Mouse (Mus musculus) heart, postnatal 25 days (tissue): ENCODE results near the gene Klc1. TPM values are rescaled to one million over a fixed set of nuclear protein-coding genes. Genes with fewer than 3 reads are reported as not detected.

ENCODE experiments used
- DNase-seq: peaks from one replicate; pipeline ENCODE4 v3.0.0; 2022; ENCODE audit warnings: low spot score
- intact Hi-C: fragments of 180-260 bp; cut with DNase I; formaldehyde crosslinking; loops from one replicate; pipeline ENCODE4 v1.15.1; 2025
- total RNA-seq, 2 experiments: library from RNA; stranded (reverse); gene quantifications; 2 replicates each; pipeline ENCODE4 v1.2.3; 2021

Klc1 gene
- total RNA-seq, 2 experiments from 2014 or later, result 94.5 to 95.3 TPM

DNA sequence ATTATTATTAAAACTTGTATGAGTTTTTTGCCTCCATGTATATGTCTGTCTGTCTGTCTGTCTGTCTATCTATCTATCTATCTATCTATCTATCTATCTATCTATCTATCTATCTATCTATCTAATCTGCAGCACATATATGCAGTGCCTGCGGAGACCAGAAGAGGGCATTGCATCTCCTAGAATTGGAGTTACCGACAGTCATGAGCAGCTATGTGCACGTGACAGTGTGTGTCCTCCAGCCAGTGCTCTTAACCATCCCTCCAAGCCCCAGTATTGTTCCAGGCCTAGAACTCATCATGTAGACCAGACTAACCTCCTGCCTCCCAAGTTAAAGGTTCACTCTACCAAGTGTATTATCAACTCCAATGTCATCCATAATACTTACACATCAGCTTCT, 19.9 kb upstream of the Klc1 start:
- intact Hi-C loops, result loop anchor here (5.0 kb wide), 1 partner anchor 209 kb away; no protein-coding TSS in a partner anchor
- no peak for DNase-seq

DNA sequence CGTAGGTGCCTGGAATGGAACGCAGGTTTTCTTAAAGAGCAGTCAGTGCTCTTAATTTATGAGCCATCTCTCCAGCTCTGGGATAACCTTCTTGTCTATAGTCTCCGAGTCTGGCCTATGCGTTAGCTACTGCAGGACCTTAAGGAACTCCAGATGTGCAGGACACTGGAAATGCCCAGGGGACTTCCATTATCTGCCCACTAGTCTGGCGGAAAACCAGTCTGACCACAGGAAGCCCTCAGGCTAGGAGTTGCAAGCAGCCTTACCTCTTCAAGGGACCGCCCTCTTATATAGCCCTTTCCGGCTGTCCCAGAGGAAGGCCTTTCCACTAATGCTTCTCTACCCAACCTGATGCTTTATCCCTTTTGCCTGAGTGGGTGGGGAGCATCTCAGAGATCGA, 17.3 kb upstream of the Klc1 start:
- no peak for DNase-seq
- intact Hi-C loops, result no loop called here

DNA sequence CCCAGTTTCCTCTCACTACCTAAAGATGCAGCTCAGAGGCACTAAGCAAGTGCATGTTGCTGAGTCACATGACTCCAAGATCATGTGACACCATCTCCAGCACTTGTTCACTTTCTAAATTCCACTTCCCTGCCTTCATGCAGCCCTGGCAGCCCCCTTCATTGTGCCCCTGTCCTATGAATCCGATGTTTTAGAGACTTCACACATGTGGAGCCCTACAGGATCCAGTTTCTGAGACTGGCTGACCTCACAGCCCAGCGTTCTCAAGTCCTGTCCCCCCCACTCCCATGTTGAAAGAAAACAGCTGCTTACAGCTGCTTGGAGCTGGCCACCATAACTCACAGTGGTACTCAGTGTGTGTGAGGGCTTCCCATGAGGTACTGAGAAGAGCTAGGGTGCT, 15.2 kb upstream of the Klc1 start:
- peak; percentile 60 for DNase-seq
- intact Hi-C loops, result no loop called here

DNA sequence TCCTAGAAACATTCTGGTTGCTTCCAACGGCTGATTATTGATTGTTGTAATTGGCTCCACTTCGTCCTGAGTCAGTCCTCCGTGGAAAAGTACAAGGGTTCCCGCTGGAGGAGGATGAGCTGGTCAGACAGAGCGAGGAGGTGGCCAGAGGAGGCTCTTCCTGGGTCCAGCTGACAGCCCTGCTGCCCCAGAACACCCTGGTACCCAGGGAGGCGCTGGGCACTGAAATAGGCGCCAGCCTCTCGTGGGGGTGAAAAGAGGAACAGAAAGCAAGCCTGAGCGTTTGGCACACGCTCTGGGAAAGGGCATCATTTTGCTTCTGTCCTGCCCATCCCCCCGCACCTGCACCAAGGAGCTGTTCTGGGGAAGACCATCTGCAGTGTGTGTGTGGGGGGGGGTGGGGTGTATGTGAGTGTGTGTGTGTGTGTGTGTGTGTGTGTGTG, 14.6 kb upstream of the Klc1 start:
- intact Hi-C loops, result no loop called here
- no peak for DNase-seq

DNA sequence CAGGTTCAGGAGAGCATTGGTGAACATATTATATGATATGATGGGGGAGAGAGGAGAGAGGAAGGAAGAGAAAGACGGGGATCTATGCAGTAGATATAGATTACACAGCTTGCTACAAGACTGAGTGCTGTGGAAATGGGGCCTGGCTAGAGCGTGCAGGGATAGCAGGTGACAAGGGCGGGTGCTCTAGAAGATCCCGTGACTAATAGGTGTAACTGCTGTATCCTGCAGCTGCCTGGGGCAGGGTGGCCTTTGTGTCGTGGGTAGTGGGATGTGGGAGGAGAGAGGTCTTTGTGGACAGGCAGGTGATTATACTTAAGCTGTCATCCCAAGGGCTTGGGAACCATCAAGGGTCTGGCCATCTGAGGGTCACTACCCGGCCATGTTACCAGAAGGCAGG, 13.4 kb upstream of the Klc1 start:
- intact Hi-C loops, result no loop called here
- DNase-seq, result no peak

DNA sequence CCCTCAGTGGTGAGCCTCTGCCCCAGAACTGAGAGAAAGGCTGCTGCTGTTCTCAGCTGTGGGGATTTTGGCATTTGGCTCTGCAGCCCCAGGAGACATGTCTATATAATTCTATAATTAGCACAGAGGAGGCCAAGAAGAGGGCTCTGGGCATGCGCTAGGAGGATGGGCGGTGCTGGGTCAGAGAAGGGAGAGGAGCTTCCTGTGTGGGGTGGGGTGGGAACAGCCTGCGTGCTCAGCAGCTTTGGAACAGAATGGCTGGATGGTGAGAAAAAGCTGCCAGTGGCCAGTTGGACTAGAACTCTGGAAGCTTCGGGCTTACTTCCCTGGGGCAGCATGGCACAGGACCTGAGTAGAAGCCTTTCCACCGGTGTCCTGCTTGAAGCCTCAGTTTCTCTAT, 12.6 kb upstream of the Klc1 start:
- DNase-seq, result peak; percentile 74
- intact Hi-C loops, result no loop called here

DNA sequence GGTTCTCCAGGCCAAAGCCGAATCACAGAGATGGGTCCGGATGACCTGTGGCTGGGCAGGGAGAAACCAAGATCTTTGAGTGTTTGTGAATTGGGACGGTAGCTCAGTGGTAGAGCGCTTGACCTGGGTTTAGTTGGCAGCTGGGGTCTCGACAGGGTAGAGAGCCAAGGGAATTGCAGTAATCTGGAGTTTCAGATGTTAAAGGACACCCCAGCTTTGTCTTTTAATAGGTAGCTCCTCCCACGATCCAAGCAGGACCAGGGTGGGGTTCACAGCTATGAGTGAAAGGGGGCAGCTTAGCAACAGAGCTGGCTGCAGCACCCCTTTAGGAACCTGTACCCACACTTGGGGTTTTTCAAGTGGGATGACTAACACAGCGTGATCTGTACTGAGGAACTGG, 11.2 kb upstream of the Klc1 start:
- intact Hi-C loops, result no loop called here
- DNase-seq, result no peak

DNA sequence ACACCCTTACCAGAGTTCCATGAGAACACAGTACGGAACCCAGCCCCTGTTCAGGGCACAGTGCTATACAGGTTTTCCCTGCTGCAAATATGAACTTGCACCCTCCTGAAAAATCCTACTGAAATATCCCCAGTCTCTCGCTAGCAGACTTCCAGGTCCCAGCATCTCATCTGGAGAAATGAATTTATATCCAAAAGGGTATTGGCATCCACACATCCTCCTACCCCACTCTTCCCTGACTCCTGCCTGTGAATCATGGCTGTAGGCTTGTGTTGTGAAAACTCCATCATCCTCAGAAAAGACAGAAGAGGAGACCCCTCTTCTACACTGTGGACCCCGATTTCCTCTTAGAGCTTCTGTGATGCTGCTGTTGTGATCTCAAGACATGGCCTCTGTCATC, 7.9 kb upstream of the Klc1 start:
- intact Hi-C loops, result no loop called here

DNA sequence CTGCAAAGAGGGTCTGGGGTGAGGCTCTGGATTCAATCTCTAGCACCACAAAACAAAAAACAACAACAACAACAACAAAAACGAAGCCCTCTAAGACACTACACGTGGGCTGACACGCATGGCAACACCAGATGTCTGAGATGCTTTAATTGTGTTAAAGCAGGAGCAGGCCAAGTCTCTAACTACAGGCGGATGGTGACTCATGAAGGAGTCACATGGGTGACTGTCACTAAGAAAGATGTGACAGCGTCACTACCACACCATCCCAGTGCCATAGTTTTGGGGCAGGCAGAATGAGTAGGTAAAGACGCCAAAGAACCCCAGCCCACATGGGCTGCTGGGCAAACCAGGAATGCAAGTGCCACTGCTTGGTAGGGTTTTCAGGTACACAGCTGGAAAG, 6.2 kb upstream of the Klc1 start:
- intact Hi-C loops, result no loop called here
- no peak for DNase-seq

More for the DNA sequence above, 7.9 kb upstream of the Klc1 start:
- no peak for DNase-seq

DNA sequence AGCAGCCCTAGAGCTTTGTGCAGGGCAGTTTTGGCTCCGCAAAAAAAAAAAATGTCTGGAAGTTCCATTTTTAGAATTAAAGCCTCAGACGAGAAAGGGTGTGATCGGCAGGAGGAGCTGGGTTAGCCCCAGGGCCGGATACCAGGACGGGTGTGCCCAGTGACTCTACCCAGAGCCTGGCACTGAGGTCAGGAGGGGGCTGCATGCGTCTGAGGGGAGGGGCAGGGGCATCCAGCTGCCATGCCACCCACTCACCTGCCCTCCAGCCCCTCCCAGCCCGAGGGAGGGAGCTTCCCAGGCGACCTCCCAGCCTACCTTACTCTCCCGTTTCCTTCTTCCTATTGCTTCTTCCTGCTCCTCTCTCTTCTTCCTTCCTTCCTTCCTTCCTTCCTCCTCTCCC, 5.3 kb upstream of the Klc1 start:
- intact Hi-C loops, result no loop called here
- no peak for DNase-seq

DNA sequence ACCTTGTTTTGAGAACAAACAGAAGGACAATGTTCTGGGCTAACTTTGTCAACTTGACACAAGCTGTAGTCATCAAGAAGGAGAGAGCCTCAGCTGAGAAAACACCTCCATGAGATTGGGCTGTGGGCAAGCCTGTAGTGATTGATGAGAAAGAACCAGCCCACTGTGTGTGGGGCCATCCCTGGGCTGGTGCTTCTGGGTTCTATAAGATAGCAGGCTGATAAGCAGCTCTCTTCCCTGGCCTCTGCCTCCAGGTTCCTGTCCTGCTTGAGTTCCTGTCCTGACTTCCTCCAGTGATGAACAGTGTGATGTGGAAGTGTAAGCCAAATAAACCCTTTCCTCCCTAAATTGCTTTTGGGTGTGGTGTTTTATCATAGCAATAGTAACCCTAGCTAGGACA, 3.9 kb upstream of the Klc1 start:
- intact Hi-C loops, result loop anchor here (5.0 kb wide), 1 partner anchor 58 kb away; the partner anchor contains the start of genes Xrcc3 and Zfyve21
- no peak for DNase-seq

DNA sequence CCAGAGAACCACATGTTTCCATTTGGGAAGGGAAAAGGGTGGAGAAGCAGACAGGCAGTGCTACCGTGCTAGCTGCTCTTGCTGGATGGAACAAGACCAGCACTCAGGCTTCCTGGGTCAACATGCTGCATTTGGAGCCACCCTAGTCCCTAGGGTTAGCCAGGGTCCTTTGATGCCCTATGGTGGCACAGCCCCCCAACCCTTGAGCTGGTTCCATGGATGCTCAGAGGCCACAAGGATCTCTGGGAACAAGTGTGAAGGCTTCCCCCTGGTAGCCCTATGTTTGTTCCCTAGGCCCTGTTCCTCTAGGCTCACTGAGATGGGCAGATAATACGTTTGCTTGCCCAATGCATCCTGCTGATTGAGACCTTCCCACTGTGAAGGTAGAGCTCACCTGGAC, 3.4 kb upstream of the Klc1 start:
- no peak for DNase-seq
- intact Hi-C loops, result loop anchor here (5.0 kb wide), 1 partner anchor 57 kb away; the partner anchor contains the start of genes Xrcc3 and Zfyve21

DNA sequence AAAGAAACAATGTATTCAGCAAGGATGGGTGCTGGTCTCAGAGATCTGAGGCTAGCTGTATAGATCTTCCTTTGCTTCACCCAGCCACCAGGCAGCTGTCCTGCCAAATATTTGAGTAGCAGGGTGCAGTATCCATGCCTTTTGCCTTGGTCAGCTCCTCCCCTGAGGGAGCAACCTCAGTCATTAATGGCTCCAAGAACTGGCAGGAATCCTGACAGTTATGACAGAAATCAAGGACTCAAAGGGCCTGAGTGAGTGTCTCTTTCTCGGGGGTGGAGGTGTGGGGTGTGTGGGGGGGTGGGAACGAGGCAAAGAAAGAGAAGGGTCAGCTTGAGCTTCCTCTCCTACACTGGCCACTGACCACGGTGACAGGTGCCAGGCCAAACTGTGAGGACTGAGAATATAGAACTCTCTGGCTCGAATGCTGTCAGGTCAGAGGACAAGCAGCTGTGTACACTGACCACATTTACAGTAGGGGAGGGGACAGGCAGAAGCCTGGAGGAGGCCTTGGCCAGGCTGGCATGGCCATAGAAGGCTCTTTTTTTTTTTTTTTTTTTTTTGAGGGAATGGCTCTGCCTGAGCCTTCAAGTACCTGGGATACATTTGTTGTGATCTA, 2.5 kb upstream of the Klc1 start:
- DNase-seq, result no peak
- intact Hi-C loops, result loop anchor here (5.0 kb wide), 1 partner anchor 56 kb away; the partner anchor contains the start of genes Xrcc3 and Zfyve21

DNA sequence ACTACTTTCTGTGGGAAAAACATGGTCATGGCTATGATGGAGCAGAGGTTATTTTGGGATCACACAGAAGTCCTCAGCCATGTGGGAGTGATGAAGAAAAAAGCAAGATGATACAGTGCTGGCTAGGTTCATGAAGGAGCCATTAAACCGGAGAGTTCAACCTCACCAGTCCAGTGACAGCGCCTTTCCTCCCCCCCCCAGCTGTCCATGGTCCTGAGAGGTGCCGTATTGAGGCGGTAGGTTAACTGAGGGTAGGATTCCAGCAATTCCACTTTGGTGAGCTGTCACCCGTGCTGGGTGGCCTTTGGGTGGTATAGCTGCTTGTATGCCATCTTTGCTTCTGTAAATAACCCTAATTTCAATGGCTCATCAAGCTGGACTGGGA, 2.0 kb upstream of the Klc1 start:
- DNase-seq, result no peak
- intact Hi-C loops, result loop anchor here (5.0 kb wide), 1 partner anchor 56 kb away; the partner anchor contains the start of genes Xrcc3 and Zfyve21

DNA sequence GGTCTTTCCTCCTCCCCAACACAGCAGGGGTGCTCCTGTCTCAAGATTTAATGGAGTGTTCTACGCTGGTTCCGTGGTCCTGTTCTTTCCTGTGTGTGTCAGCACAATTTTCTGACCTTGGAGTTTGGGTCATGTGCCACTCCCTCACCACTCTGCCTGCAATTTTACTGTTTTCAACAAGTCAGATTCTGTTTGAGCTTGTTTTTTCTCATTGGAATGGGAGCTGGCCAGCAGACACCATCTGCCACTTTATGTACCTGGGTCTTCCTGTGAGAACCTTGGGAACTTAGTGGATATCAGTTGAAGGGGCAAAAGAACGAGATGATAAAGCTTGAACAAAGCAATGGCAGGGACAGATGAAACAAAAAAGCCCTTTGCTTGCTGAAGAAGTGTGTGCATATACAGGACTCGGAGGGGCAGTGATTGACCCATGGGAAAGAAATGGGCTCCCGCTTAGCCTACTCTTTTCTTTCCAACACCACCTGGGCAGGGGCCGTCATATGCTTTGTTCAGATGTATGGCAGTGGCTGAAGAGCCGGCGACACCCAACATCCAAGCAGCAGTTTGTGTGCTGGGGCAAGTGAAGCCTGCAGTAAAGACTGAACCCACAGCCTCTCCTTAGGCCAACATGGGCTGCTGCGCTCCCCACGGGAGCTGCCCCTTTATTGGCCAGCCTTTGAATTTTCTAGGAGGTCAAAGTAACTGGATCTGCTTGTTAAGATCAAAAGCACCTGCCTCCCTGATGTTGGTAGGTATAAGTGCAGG, 906 bp upstream of the Klc1 start:
- no peak for DNase-seq
- intact Hi-C loops, result loop anchor here (5.0 kb wide), 1 partner anchor 55 kb away; the partner anchor contains the start of genes Xrcc3 and Zfyve21

DNA sequence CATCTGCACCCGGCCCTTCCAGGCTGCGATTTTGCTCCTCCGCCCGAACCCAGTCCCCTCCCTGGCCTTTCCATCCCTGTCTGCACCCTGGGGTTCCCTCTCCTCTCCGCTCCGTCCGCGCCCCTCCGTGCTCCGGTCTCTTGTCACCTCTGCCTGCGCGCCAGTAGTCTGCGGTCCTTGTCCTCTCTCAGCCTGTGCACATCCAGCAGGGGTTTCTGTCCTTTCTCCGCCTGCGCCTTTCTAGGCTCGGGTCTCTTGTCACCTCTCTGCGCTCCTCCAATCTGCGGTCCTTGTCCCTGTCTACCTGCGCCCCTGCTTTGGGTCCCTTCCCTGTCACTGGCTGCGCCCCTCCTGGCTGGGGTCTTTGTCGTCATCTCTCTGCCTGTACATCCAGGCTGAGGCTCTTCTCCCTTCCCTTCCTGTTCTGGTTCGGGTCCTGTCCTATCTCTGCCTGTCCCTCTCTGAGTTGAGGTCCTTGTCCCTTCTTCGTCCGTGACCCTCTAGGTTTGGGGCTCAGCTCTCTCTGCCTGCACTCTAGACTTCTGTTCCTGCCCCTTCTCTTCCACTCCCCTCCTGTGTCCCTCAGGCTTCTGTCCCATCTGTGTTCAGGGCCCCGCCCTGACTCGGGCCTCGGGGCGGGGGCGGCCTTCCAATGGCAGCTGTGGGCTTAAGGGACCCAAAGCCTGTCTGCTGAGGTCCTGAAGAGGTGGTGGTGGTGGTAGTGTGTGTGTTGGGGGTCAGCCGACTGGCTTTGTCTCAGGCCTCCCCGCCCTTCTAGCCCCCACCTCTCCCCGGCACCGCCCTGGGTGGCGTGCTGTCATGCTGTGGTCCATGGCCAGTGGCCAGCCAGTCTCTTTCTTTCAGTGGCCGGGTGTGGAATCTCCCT, 770 bp downstream of the Klc1 start:
- intact Hi-C loops, result loop anchor here (5.0 kb wide), 1 partner anchor 53 kb away; the partner anchor contains the start of genes Xrcc3 and Zfyve21
- DNase-seq, result peak; percentile 77

DNA sequence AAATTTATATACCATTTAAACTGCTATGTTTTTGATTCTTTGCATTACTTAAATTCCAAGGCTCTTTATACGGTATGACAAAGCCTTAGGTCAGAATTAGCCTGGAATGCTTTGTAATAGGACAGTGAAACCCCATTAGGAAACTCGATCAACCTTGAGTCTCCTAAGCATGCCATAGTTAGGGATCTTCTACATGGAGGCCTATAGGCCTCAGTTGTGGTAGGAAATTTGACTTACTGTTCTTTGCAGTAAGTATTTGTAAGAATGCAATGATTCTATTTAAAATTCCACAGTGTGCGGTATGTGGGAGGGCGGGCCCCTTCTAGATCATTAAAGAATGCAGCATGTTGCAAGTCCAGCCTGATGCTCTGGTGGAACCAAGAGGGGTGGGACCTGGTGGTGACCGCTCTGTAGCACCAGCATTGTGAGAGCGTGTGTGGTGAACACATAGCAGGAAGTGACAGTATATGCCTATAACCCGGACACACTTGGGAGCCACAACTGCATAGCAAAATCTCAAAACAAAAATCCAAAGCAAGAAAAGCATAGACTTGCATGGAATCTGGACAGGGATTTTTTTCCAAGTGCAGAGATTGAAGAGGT, 1.8 kb downstream of the Klc1 start:
- intact Hi-C loops, result no loop called here
- no peak for DNase-seq

DNA sequence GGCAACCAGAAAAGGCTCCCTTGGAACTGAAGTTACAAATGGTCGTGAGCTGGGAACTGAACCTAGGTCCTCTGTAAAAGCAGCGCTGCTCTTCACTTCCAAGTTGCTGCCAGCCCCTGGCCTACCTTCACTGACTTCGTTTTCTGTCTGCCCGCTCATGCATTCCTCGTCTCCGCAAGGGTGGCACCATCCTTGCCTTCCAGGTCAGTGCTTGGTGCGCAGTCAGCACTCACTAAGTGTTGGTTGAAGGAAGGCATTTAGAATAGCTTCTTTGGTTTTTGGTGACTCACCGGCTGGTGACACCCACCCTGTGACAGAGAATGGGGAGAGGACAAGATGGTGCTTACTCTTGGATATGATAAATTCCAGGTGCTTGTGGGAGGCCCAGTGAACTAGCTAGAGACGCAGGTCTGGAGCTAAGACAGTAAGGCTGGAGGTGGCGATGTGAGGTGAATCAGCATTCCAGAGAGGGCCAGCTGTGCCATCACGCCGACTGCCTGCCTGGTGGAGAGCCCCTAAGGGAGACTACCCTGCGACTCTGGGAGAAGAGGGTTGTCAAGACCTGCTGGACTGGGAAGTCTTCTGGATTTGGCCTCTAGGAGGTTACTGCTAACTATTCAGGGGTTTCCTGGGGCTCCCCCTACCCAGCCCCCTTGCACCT, 4.1 kb downstream of the Klc1 start:
- intact Hi-C loops, result no loop called here
- no peak for DNase-seq
